ENCODE assay signal across 9 mouse cellular contexts in genomic region chr16:37916138-37916817, GRCm38 (mm10). TPM values are rescaled to one million over a fixed set of nuclear protein-coding genes. Genes with fewer than 3 reads are reported as not detected.
DNase-seq lines count a peak whose midpoint lies in the region; ATAC-seq and TF ChIP-seq lines count a peak whose summit lies in the region.
"Had no signal": no experiment of that assay in that cellular context is flagged by ENCODE, and none has a peak within 500 bp of the region (broad histone marks: within the 10 kb centered on the region; RNA-seq: fewer than 3 reads in every experiment).

Gene Gpr156, plus strand, starts transcription at chr16:37916496.

- peak within 1 kb of the TSS; percentile 77 for H3K9ac ChIP-seq in hindbrain, embryonic 16.5 days (ENCODE audit: low read depth, low read length)
- H3K9ac ChIP-seq in limb, embryonic 13.5 days = peak within 1 kb of the TSS; percentile 67
- H3K9ac ChIP-seq in midbrain, embryonic 13.5 days (replicated peaks) = peak within 1 kb of the TSS; percentile 72
- peak within 1 kb of the TSS; percentile 56 for H3K9ac ChIP-seq in stomach, postnatal 0 days (ENCODE audit: low read length)

- 3% methylated on average over 43 of the region's 53 CpGs for WGBS in hindbrain, embryonic 16.5 days
- WGBS in limb, embryonic 13.5 days = 2% methylated on average over 53 of the region's 53 CpGs
- WGBS in midbrain, embryonic 13.5 days = 2% methylated on average over 53 of the region's 53 CpGs
- 4% methylated on average over 40 of the region's 53 CpGs for WGBS in stomach, postnatal 0 days

- ATAC-seq in hindbrain, embryonic 16.5 days = peak; percentile 94
- ATAC-seq in limb, embryonic 13.5 days (ENCODE audit: low FRiP score, low read depth) = peak; percentile 68; the same call in 1 of the 2 replicates
- peak; percentile 86 for ATAC-seq in midbrain, embryonic 13.5 days
- peak; percentile 66; the same call in 1 of the 2 replicates for ATAC-seq in stomach, postnatal 0 days (ENCODE audit: low FRiP score, low TSS enrichment)

- no peaks in the 10 kb centered on the region for H3K36me3 ChIP-seq in hindbrain, embryonic 16.5 days (ENCODE audit: control insufficient read depth, insufficient read depth, low read length)
- H3K36me3 ChIP-seq in limb, embryonic 13.5 days = no peaks in the 10 kb centered on the region
- H3K36me3 ChIP-seq in midbrain, embryonic 13.5 days = no peaks in the 10 kb centered on the region
- no peaks in the 10 kb centered on the region for H3K36me3 ChIP-seq in stomach, postnatal 0 days (ENCODE audit: control insufficient read depth, insufficient read depth, low read length)

- no peaks in the 10 kb centered on the region for H3K4me1 ChIP-seq in hindbrain, embryonic 16.5 days (ENCODE audit: control insufficient read depth, insufficient read depth, low read depth, low read length)
- peaks cover 14% of the 10 kb centered on the region; the same call in 1 of the 2 replicates for H3K4me1 ChIP-seq in limb, embryonic 13.5 days
- peaks cover 45% of the 10 kb centered on the region for H3K4me1 ChIP-seq in midbrain, embryonic 13.5 days (replicated peaks)
- peaks cover 4% of the 10 kb centered on the region for H3K4me1 ChIP-seq in stomach, postnatal 0 days (replicated peaks; ENCODE audit: control insufficient read depth, insufficient read depth)

- DNase-seq in adrenal gland, adult 18-20 months (ENCODE audit: low spot score in 2 of 2) = peak; percentile 35 to 58
- no peak for DNase-seq in adrenal gland, adult 8-10 months
- DNase-seq in cerebellum, postnatal 10 days = peak; percentile 75 to 81
- peak; percentile 30 to 33 for DNase-seq in frontal cortex, postnatal 36 days (ENCODE audit: low spot score in 2 of 2)
- DNase-seq in stomach, postnatal 0 days (ENCODE audit: low spot score) = peak; percentile 51

- H3K9me3 ChIP-seq in hindbrain, embryonic 16.5 days (ENCODE audit: control insufficient read depth, low read length) = no peaks in the 10 kb centered on the region
- 0 out of 2 replicates have a peak, but pooled peaks cover under 1% of the 10 kb centered on the region for H3K9me3 ChIP-seq in limb, embryonic 13.5 days
- no peaks in the 10 kb centered on the region for H3K9me3 ChIP-seq in midbrain, embryonic 13.5 days
- no peaks in the 10 kb centered on the region for H3K9me3 ChIP-seq in stomach, postnatal 0 days (ENCODE audit: control insufficient read depth, low read length)

- H3K27me3 ChIP-seq in hindbrain, embryonic 16.5 days (replicated peaks; ENCODE audit: control insufficient read depth, insufficient read depth, low read length) = no peaks in the 10 kb centered on the region
- peaks cover 17% of the 10 kb centered on the region for H3K27me3 ChIP-seq in limb, embryonic 13.5 days
- H3K27me3 ChIP-seq in midbrain, embryonic 13.5 days = 0 out of 2 replicates have a peak, but pooled peaks cover 4% of the 10 kb centered on the region
- no peaks in the 10 kb centered on the region for H3K27me3 ChIP-seq in stomach, postnatal 0 days (ENCODE audit: control insufficient read depth, insufficient read depth, low read length)

- no peak within 1 kb of the TSS for H3K27ac ChIP-seq in hindbrain, embryonic 16.5 days (ENCODE audit: low read depth, low read length)
- no peak within 1 kb of the TSS for H3K27ac ChIP-seq in limb, embryonic 13.5 days
- peak within 1 kb of the TSS; percentile 10; the same call in 1 of the 2 replicates for H3K27ac ChIP-seq in midbrain, embryonic 13.5 days
- H3K27ac ChIP-seq in stomach, postnatal 0 days (replicated peaks) = no peak within 1 kb of the TSS

- H3K4me2 ChIP-seq in hindbrain, embryonic 16.5 days (ENCODE audit: low read length) = peak within 1 kb of the TSS; percentile 91
- peak within 1 kb of the TSS; percentile 91 for H3K4me2 ChIP-seq in limb, embryonic 13.5 days (replicated peaks)
- peak within 1 kb of the TSS; percentile 78 for H3K4me2 ChIP-seq in midbrain, embryonic 13.5 days (replicated peaks)
- peak within 1 kb of the TSS; percentile 88 for H3K4me2 ChIP-seq in stomach, postnatal 0 days (replicated peaks; ENCODE audit: low read depth)

- peak; percentile 61 for TF ChIP-seq CTCF in stomach, postnatal 0 days (IDR thresholded peaks at IDR 0.05; ENCODE audit: low read depth)

- TF ChIP-seq EP300 in stomach, postnatal 0 days (optimal IDR thresholded peaks at IDR 0.05) = no peak

- peak within 1 kb of the TSS; percentile 73 for H3K4me3 ChIP-seq in hindbrain, embryonic 16.5 days (ENCODE audit: low read length)
- H3K4me3 ChIP-seq in limb, embryonic 13.5 days = peak within 1 kb of the TSS; percentile 56
- H3K4me3 ChIP-seq in midbrain, embryonic 13.5 days (replicated peaks) = peak within 1 kb of the TSS; percentile 57
- peak within 1 kb of the TSS; percentile 45 for H3K4me3 ChIP-seq in stomach, postnatal 0 days (ENCODE audit: low read depth, low read length)

RNA-seq across cellular contexts. Expression of gene Gpr156, which starts in this region (rescaled TPM):
- under 1 TPM in 1 of 2 experiments, not detected in 1; 0.16 TPM for total RNA-seq in adrenal gland, adult 18-20 months (2021)
- total RNA-seq in adrenal gland, adult 8-10 months (2022) = under 1 TPM; 0.09 to 0.65 (median 0.29) TPM
- 3.2 and 3.9 TPM in 2 replicates for polyA plus RNA-seq in hindbrain, embryonic 16.5 days (2015; fragmentation: Nextera tagmentation; extraction: Ambion mirVana)
- polyA plus RNA-seq in limb, embryonic 13.5 days (2015; fragmentation: Nextera tagmentation; extraction: Ambion mirVana) = 0.88 and 0.95 TPM in 2 replicates
- 8.2 and 9.4 TPM in 2 replicates for polyA plus RNA-seq in midbrain, embryonic 13.5 days (2015; fragmentation: Nextera tagmentation; extraction: Ambion mirVana)
- 0.07 TPM in 2 replicates for polyA plus RNA-seq in stomach, postnatal 0 days (2015; fragmentation: Nextera tagmentation; extraction: Ambion mirVana)
- total RNA-seq: hematopoietic stem cell, adult 5-6 weeks had no signal

Comparison
In these comparisons a context has a peak if more than half of its experiments do, and no peak if none do; other contexts are left out.
1. Peak in DNase-seq in adrenal gland, adult 18-20 months; RNA of the gene not detected or under 1 TPM.
2. Peak in ATAC-seq, H3K4me3 ChIP-seq, H3K9ac ChIP-seq and H3K4me2 ChIP-seq in limb, embryonic 13.5 days; RNA of the gene not detected or under 1 TPM.
3. Peak in DNase-seq, ATAC-seq, H3K4me3 ChIP-seq, H3K9ac ChIP-seq and H3K4me2 ChIP-seq in stomach, postnatal 0 days; RNA of the gene not detected or under 1 TPM.